Mouse (Mus musculus) stomach, embryonic 14.5 days (tissue): ENCODE results near the gene Smad6. TPM values are rescaled to one million over a fixed set of nuclear protein-coding genes. Genes with fewer than 3 reads are reported as not detected.
A peak's percentile ranks its signal among the peaks of the same experiment; 100 is the strongest.

Experiments used
- ATAC-seq: fragments of 200-750 bp; cut with Nextera tagmentation; 2 replicates; pipeline ENCODE4 v1.8.0; 2017; ENCODE audit warnings: low read depth, moderate TSS enrichment; ENCODE audit not compliant: insufficient number of reproducible peaks, insufficient read depth, low FRiP score
- H3K27ac ChIP-seq: fragments of 300-500 bp; sonication (generic); 2 replicates; pipeline ENCODE4 v1.5.1; 2014; ENCODE audit warnings: mild to moderate bottlenecking, low read length, moderate library complexity, mixed read lengths
- H3K27me3 ChIP-seq: fragments of 300-500 bp; sonication (generic); 2 replicates; pipeline ENCODE4 v1.6.1; 2014; ENCODE audit warnings: low read length, control low read depth, mixed read lengths; ENCODE audit not compliant: control insufficient read depth, insufficient read depth
- H3K36me3 ChIP-seq: fragments of 300-500 bp; sonication (generic); 2 replicates; pipeline ENCODE4 v1.6.1; 2014; ENCODE audit warnings: mild to moderate bottlenecking, control low read depth, low read length, moderate library complexity, mixed read lengths; ENCODE audit not compliant: control insufficient read depth, insufficient read depth
- H3K4me1 ChIP-seq: fragments of 300-500 bp; sonication (generic); 2 replicates; pipeline ENCODE4 v1.6.1; 2014; ENCODE audit warnings: low read length, control low read depth, mixed read lengths; ENCODE audit not compliant: control insufficient read depth, insufficient read depth
- H3K4me2 ChIP-seq: fragments of 300-500 bp; sonication (generic); replicated peaks from 2 replicates; pipeline ENCODE4 v1.6.1; 2014; ENCODE audit warnings: low read depth, low read length, control low read depth
- H3K4me3 ChIP-seq: fragments of 300-500 bp; sonication (generic); 2 replicates; pipeline ENCODE4 v1.5.1; 2014; ENCODE audit warnings: low read depth, low read length, control low read depth
- H3K9ac ChIP-seq: fragments of 300-500 bp; sonication (generic); replicated peaks from 2 replicates; pipeline ENCODE4 v1.6.1; 2014; ENCODE audit warnings: low read depth, mild to moderate bottlenecking, control low read depth, low read length, moderate library complexity, mixed read lengths
- H3K9me3 ChIP-seq: fragments of 300-500 bp; sonication (generic); 2 replicates; pipeline ENCODE4 v1.6.1; 2016; ENCODE audit warnings: low read depth, low read length, control low read depth; ENCODE audit not compliant: control insufficient read depth
- WGBS: fragments of 180-500 bp; shearing (Covaris S2); extraction: QIAGEN DNeasy Blood & Tissue Kit; methylation state at CpG from one replicate; pipeline ENCODE4 v1.1.7; 2014; 5-methylcytosine and 5-hydroxymethylcytosine counted together
- polyA plus RNA-seq: library from polyadenylated mRNA; unstranded; fragments of >200 nt; fragmentation: Nextera tagmentation; extraction: Ambion mirVana; gene quantifications from 2 replicates; pipeline ENCODE4 v1.2.1, GENCODE M21; 2014

Gene Smad6
- polyA plus RNA-seq, 1 experiment from 2014 or later: 7.5 TPM

GRCm38 (mm10) chr9:64019036-64019886 is 2.6 kb downstream of the Smad6 start:
- peak overlapping the region; percentile 98 for H3K9ac ChIP-seq
- H3K4me2 ChIP-seq: peak overlapping the region; percentile 95
- no peaks in the 10 kb centered on the region; the same call in 1 of the 2 replicates for H3K36me3 ChIP-seq
- WGBS: 6% methylated on average over 10 of the region's 10 CpGs
- H3K4me1 ChIP-seq: peaks cover 44% of the 10 kb centered on the region
- ATAC-seq: no peak
- H3K27ac ChIP-seq: peak overlapping the region; percentile 99
- no peaks in the 10 kb centered on the region for H3K27me3 ChIP-seq
- H3K4me3 ChIP-seq: peak overlapping the region; percentile 93
- H3K9me3 ChIP-seq: no peaks in the 10 kb centered on the region

- no peaks in the 10 kb centered on the region for H3K9me3 ChIP-seq
- 3% methylated on average over 23 of the region's 23 CpGs for WGBS
- peak overlapping the region; percentile 93 for H3K4me3 ChIP-seq
- peak; percentile 77 for ATAC-seq
- no peaks in the 10 kb centered on the region for H3K27me3 ChIP-seq
- H3K9ac ChIP-seq: peak overlapping the region; percentile 29; the same call in 1 of the 2 replicates
- peak overlapping the region; percentile 99 for H3K27ac ChIP-seq
- H3K36me3 ChIP-seq: no peaks in the 10 kb centered on the region; the same call in none of the 2 replicates
- peak overlapping the region; percentile 95 for H3K4me2 ChIP-seq
- H3K4me1 ChIP-seq: peaks cover 39% of the 10 kb centered on the region
Measured at GRCm38 (mm10) chr9:64017861-64018793, 3.7 kb downstream of the Smad6 start.

GRCm38 (mm10) chr9:64016648-64017400 is 5.0 kb downstream of the Smad6 start:
- 2% methylated on average over 25 of the region's 25 CpGs for WGBS
- Histone ChIP-seq H3K4me1 (peaks cover 39% of the 10 kb centered on the region), H3K36me3 (peaks cover 12% of the 10 kb centered on the region), H3K9me3 (no peaks in the 10 kb centered on the region), H3K9ac (peak overlapping the region; percentile 4; the same call in 1 of the 2 replicates), H3K27ac (peak overlapping the region; percentile 99), H3K27me3 (no peaks in the 10 kb centered on the region), H3K4me3 (peak overlapping the region; percentile 93), H3K4me2 (peak overlapping the region; percentile 95)
- ATAC-seq: no peak

- peaks cover 19% of the 10 kb centered on the region for H3K36me3 ChIP-seq
- H3K4me2 ChIP-seq: peak overlapping the region; percentile 95; the same call in 1 of the 2 replicates
- H3K4me3 ChIP-seq: no peak overlapping the region
- H3K9me3 ChIP-seq: peaks cover 3% of the 10 kb centered on the region; the same call in 1 of the 2 replicates
- peaks cover 39% of the 10 kb centered on the region for H3K4me1 ChIP-seq
- 39% methylated on average over 7 of the region's 7 CpGs for WGBS
- ATAC-seq: no peak
- H3K27ac ChIP-seq: no peak overlapping the region
- no peak overlapping the region for H3K9ac ChIP-seq
- H3K27me3 ChIP-seq: no peaks in the 10 kb centered on the region
Measured at GRCm38 (mm10) chr9:64016092-64016491, 5.8 kb downstream of the Smad6 start.

GRCm38 (mm10) chr9:64014801-64015200 is 7.1 kb downstream of the Smad6 start:
- peaks cover 26% of the 10 kb centered on the region for H3K36me3 ChIP-seq
- peaks cover 39% of the 10 kb centered on the region for H3K4me1 ChIP-seq
- ATAC-seq: no peak
- H3K27ac ChIP-seq: no peak overlapping the region; the same call in 1 of the 2 replicates
- H3K27me3 ChIP-seq: no peaks in the 10 kb centered on the region
- H3K4me2 ChIP-seq: no peak overlapping the region
- H3K9ac ChIP-seq: no peak overlapping the region
- peaks cover 3% of the 10 kb centered on the region; the same call in 1 of the 2 replicates for H3K9me3 ChIP-seq
- WGBS: 63% methylated on average over 6 of the region's 6 CpGs
- no peak overlapping the region for H3K4me3 ChIP-seq

- no peak overlapping the region for H3K9ac ChIP-seq
- WGBS: 100% methylated on average over 1 of the region's 1 CpGs
- no peaks in the 10 kb centered on the region for H3K27me3 ChIP-seq
- peaks cover 38% of the 10 kb centered on the region for H3K36me3 ChIP-seq
- no peak overlapping the region for H3K4me3 ChIP-seq
- H3K4me1 ChIP-seq: peaks cover 8% of the 10 kb centered on the region; the same call in 1 of the 2 replicates
- H3K27ac ChIP-seq: no peak overlapping the region
- no peak for ATAC-seq
- H3K9me3 ChIP-seq: peaks cover 3% of the 10 kb centered on the region; the same call in 1 of the 2 replicates
- H3K4me2 ChIP-seq: no peak overlapping the region
Measured at GRCm38 (mm10) chr9:64011356-64011755, 10.5 kb downstream of the Smad6 start.

GRCm38 (mm10) chr9:64002981-64003380 is 18.9 kb downstream of the Smad6 start:
- Histone ChIP-seq H3K4me3 (no peak overlapping the region), H3K36me3 (peaks cover 41% of the 10 kb centered on the region), H3K27me3 (no peaks in the 10 kb centered on the region), H3K4me1 (0 out of 2 replicates have a peak, but pooled peaks cover under 1% of the 10 kb centered on the region), H3K4me2 (no peak overlapping the region), H3K9me3 (no peaks in the 10 kb centered on the region), H3K9ac (no peak overlapping the region), H3K27ac (no peak overlapping the region)
- WGBS: 86% methylated on average over 7 of the region's 7 CpGs
- ATAC-seq: no peak
